Mouse (Mus musculus): ENCODE measurements around the gene Man2b2.

GRCm38 (mm10) chr5:36779512-36779911, 50.9 kb downstream of the Man2b2 start:
- TF ChIP-seq CTCF (IDR thresholded peaks at IDR 0.05; ENCODE audit: control insufficient read depth, insufficient read depth, insufficient read length) = no peak
- no peak for TF ChIP-seq MYOG (IDR thresholded peaks at IDR 0.05; ENCODE audit: control insufficient read depth, extremely low read depth, insufficient read length)
- no peak for TF ChIP-seq MAX (IDR thresholded peaks at IDR 0.05)
- no peak for TF ChIP-seq MYOD1 (IDR thresholded peaks at IDR 0.05; ENCODE audit: control insufficient read depth, insufficient read length, low read depth)
- no peak for TF ChIP-seq CEBPB (IDR thresholded peaks at IDR 0.05; ENCODE audit: low read depth)
